Mouse (Mus musculus) erythroblast, embryonic 14.5 days (primary cell): Measurements from ENCODE around the gene Dab2ip.

Source experiments
- GATA1 ChIP-seq: IDR thresholded peaks from 2 replicates; pipeline ENCODE4 v1.6.1; 2012; ENCODE audit warnings: low read length, inconsistent platforms, mixed read lengths
- TAL1 ChIP-seq: IDR thresholded peaks from 3 replicates; pipeline ENCODE4 v1.6.1; 2012; ENCODE audit warnings: low read length, inconsistent platforms, mixed read lengths

GRCm38 (mm10) chr2:35669748-35670147 lies 111.7 kb downstream of the Dab2ip start:
- TF ChIP-seq GATA1 (no peak), TAL1 (no peak)
